Mouse (Mus musculus): ENCODE measurements around the gene Usp35. TPM values are rescaled to one million over a fixed set of nuclear protein-coding genes. Genes with fewer than 3 reads are reported as not detected.

Gene Usp35
- total and polyA plus RNA-seq, 2 experiments, result 1.0 to 1.5 TPM

- no peak overlapping the region for H3K4me3 ChIP-seq (ENCODE audit: insufficient read depth, low read depth, low read length)
- H3K36me3 ChIP-seq (ENCODE audit: control insufficient read depth, insufficient read depth, low read length), result no peaks in the 10 kb centered on the region
- no peak for TF ChIP-seq CTCF (IDR thresholded peaks at IDR 0.05; ENCODE audit: low read depth, low read length)
- TF ChIP-seq POLR2A (IDR thresholded peaks at IDR 0.05; ENCODE audit: extremely low read depth, insufficient read depth, low read length), result no peak
- H3K27me3 ChIP-seq (ENCODE audit: control insufficient read depth, insufficient read depth, low read length), result no peaks in the 10 kb centered on the region
- peaks cover 25% of the 10 kb centered on the region for H3K4me1 ChIP-seq (ENCODE audit: control insufficient read depth, insufficient read depth, low read length)
- peak; percentile 84 for DNase-seq (ENCODE audit: extremely low read depth, low read depth, low spot score)
- 26% methylated on average over 4 of the region's 4 CpGs for WGBS
- peak overlapping the region; percentile 74 for H3K27ac ChIP-seq (replicated peaks; ENCODE audit: insufficient read depth, low read depth, low read length)
- H3K9ac ChIP-seq (ENCODE audit: low read depth, low read length), result no peak overlapping the region
- H3K79me2 ChIP-seq (ENCODE audit: control insufficient read depth, insufficient read depth, low read length), result peaks cover 8% of the 10 kb centered on the region; the same call in 1 of the 2 replicates
These were observed 6.8 kb upstream of the Usp35 start for GRCm38 (mm10) chr7:97338593-97338992.

GRCm38 (mm10) chr7:97336678-97337077 is 4.9 kb upstream of the Usp35 start:
- Histone ChIP-seq H3K27me3 (ENCODE audit: control insufficient read depth, insufficient read depth, low read length) (no peaks in the 10 kb centered on the region), H3K4me1 (ENCODE audit: control insufficient read depth, insufficient read depth, low read length) (peaks cover 28% of the 10 kb centered on the region), H3K9ac (ENCODE audit: low read depth, low read length) (no peak overlapping the region), H3K36me3 (ENCODE audit: control insufficient read depth, insufficient read depth, low read length) (no peaks in the 10 kb centered on the region), H3K79me2 (ENCODE audit: control insufficient read depth, insufficient read depth, low read length) (peaks cover 14% of the 10 kb centered on the region; the same call in 1 of the 2 replicates), H3K4me3 (ENCODE audit: insufficient read depth, low read depth, low read length) (no peak overlapping the region), H3K27ac (replicated peaks; ENCODE audit: insufficient read depth, low read depth, low read length) (no peak overlapping the region)
- 37% methylated on average over 1 of the region's 1 CpGs for WGBS
- TF ChIP-seq CTCF (IDR thresholded peaks at IDR 0.05; ENCODE audit: low read depth, low read length) (no peak), POLR2A (IDR thresholded peaks at IDR 0.05; ENCODE audit: extremely low read depth, insufficient read depth, low read length) (no peak)
- no peak for DNase-seq (ENCODE audit: extremely low read depth, low read depth, low spot score)

GRCm38 (mm10) chr7:97334406-97334805 is 2.6 kb upstream of the Usp35 start:
- WGBS, result 67% methylated on average over 2 of the region's 2 CpGs
- H3K27ac ChIP-seq (replicated peaks; ENCODE audit: insufficient read depth, low read depth, low read length), result no peak overlapping the region
- DNase-seq (ENCODE audit: extremely low read depth, low read depth, low spot score), result no peak
- no peaks in the 10 kb centered on the region for H3K27me3 ChIP-seq (ENCODE audit: control insufficient read depth, insufficient read depth, low read length)
- no peak for TF ChIP-seq CTCF (IDR thresholded peaks at IDR 0.05; ENCODE audit: low read depth, low read length)
- TF ChIP-seq POLR2A (IDR thresholded peaks at IDR 0.05; ENCODE audit: extremely low read depth, insufficient read depth, low read length), result no peak
- no peaks in the 10 kb centered on the region for H3K36me3 ChIP-seq (ENCODE audit: control insufficient read depth, insufficient read depth, low read length)
- peaks cover 10% of the 10 kb centered on the region; the same call in 1 of the 2 replicates for H3K79me2 ChIP-seq (ENCODE audit: control insufficient read depth, insufficient read depth, low read length)
- H3K9ac ChIP-seq (ENCODE audit: low read depth, low read length), result no peak overlapping the region
- H3K4me1 ChIP-seq (ENCODE audit: control insufficient read depth, insufficient read depth, low read length), result peaks cover 21% of the 10 kb centered on the region
- no peak overlapping the region for H3K4me3 ChIP-seq (ENCODE audit: insufficient read depth, low read depth, low read length)

- WGBS, result 86% methylated on average over 6 of the region's 6 CpGs
- Histone ChIP-seq H3K27me3 (ENCODE audit: control insufficient read depth, insufficient read depth, low read length) (no peaks in the 10 kb centered on the region), H3K79me2 (ENCODE audit: control insufficient read depth, insufficient read depth, low read length) (peaks cover 6% of the 10 kb centered on the region; the same call in 1 of the 2 replicates), H3K9ac (ENCODE audit: low read depth, low read length) (no peak overlapping the region), H3K27ac (replicated peaks; ENCODE audit: insufficient read depth, low read depth, low read length) (no peak overlapping the region), H3K4me1 (ENCODE audit: control insufficient read depth, insufficient read depth, low read length) (peaks cover 15% of the 10 kb centered on the region), H3K36me3 (ENCODE audit: control insufficient read depth, insufficient read depth, low read length) (no peaks in the 10 kb centered on the region), H3K4me3 (ENCODE audit: insufficient read depth, low read depth, low read length) (no peak overlapping the region; the same call in 1 of the 2 replicates)
- TF ChIP-seq CTCF (IDR thresholded peaks at IDR 0.05; ENCODE audit: low read depth, low read length) (no peak), POLR2A (IDR thresholded peaks at IDR 0.05; ENCODE audit: extremely low read depth, insufficient read depth, low read length) (no peak)
- DNase-seq (ENCODE audit: extremely low read depth, low read depth, low spot score), result no peak
These were observed 1.5 kb upstream of the Usp35 start for GRCm38 (mm10) chr7:97333113-97333898.

- Histone ChIP-seq H3K4me3 (ENCODE audit: insufficient read depth, low read depth, low read length) (peak overlapping the region; percentile 96), H3K27me3 (ENCODE audit: control insufficient read depth, insufficient read depth, low read length) (no peaks in the 10 kb centered on the region), H3K79me2 (ENCODE audit: control insufficient read depth, insufficient read depth, low read length) (peaks cover 6% of the 10 kb centered on the region; the same call in 1 of the 2 replicates), H3K9ac (ENCODE audit: low read depth, low read length) (peak overlapping the region; percentile 87), H3K4me1 (ENCODE audit: control insufficient read depth, insufficient read depth, low read length) (peaks cover 10% of the 10 kb centered on the region), H3K27ac (replicated peaks; ENCODE audit: insufficient read depth, low read depth, low read length) (peak overlapping the region; percentile 78), H3K36me3 (ENCODE audit: control insufficient read depth, insufficient read depth, low read length) (no peaks in the 10 kb centered on the region)
- 2% methylated on average over 9 of the region's 9 CpGs for WGBS
- TF ChIP-seq CTCF (IDR thresholded peaks at IDR 0.05; ENCODE audit: low read depth, low read length), result no peak
- TF ChIP-seq POLR2A (IDR thresholded peaks at IDR 0.05; ENCODE audit: extremely low read depth, insufficient read depth, low read length), result no peak
- no peak for DNase-seq (ENCODE audit: extremely low read depth, low read depth, low spot score)
These were observed 834 bp upstream of the Usp35 start for GRCm38 (mm10) chr7:97332667-97333041.

Data from liver, adult 2 months (tissue).